Mouse (Mus musculus) lung, postnatal 0 days (tissue): ENCODE measurements around the gene Polr1c.

Source experiments
- CTCF ChIP-seq: IDR thresholded peaks from 2 replicates; pipeline ENCODE4 v1.5.1; 2016; ENCODE audit warnings: antibody characterized with exemption, mild to moderate bottlenecking
- EP300 ChIP-seq: IDR thresholded peaks from 2 replicates; pipeline ENCODE4 v1.6.1; 2016; ENCODE audit warnings: antibody characterized with exemption, mild to moderate bottlenecking, control low read depth

- TF ChIP-seq CTCF, result no peak
- no peak for TF ChIP-seq EP300
Measured at GRCm38 (mm10) chr17:46269771-46270534, 22.1 kb upstream of the Polr1c start.
